Mouse (Mus musculus) limb, embryonic 13.5 days (tissue): ENCODE data around the gene Sos2. TPM values are rescaled to one million over a fixed set of nuclear protein-coding genes. Genes with fewer than 3 reads are reported as not detected.
"Not testable (repeated sequence)": the region's sequence is repeated elsewhere in the genome, so short reads cannot be mapped to it uniquely, and the experiment has no call there.

Experiments
- ATAC-seq: fragments of 200-750 bp; cut with Nextera tagmentation; 2 replicates; pipeline ENCODE4 v1.8.0; 2017; ENCODE audit warnings: low read depth, moderate number of reproducible peaks, moderate TSS enrichment; ENCODE audit not compliant: low FRiP score
- H3K27ac ChIP-seq: fragments of 300-500 bp; sonication (generic); 2 replicates; pipeline ENCODE4 v1.5.1; 2015; ENCODE audit warnings: inconsistent platforms, mild to moderate bottlenecking, moderate library complexity
- H3K27me3 ChIP-seq: fragments of 300-500 bp; sonication (generic); 2 replicates; pipeline ENCODE4 v1.6.1; 2015; ENCODE audit warnings: mild to moderate bottlenecking, inconsistent platforms
- H3K36me3 ChIP-seq: fragments of 300-500 bp; sonication (generic); 2 replicates; pipeline ENCODE4 v1.6.1; 2015; ENCODE audit warnings: inconsistent platforms, mild to moderate bottlenecking, moderate library complexity
- H3K4me1 ChIP-seq: fragments of 300-500 bp; sonication (generic); 2 replicates; pipeline ENCODE4 v1.6.1; 2015; ENCODE audit warnings: inconsistent platforms
- H3K4me2 ChIP-seq: fragments of 300-500 bp; sonication (generic); replicated peaks from 2 replicates; pipeline ENCODE4 v1.6.1; 2015; ENCODE audit warnings: inconsistent platforms, mild to moderate bottlenecking, moderate library complexity
- H3K4me3 ChIP-seq: fragments of 300-500 bp; sonication (generic); 2 replicates; pipeline ENCODE4 v1.5.1; 2015; ENCODE audit warnings: moderate library complexity, mild to moderate bottlenecking, inconsistent platforms
- H3K9ac ChIP-seq: fragments of 300-500 bp; sonication (generic); 2 replicates; pipeline ENCODE4 v1.6.1; 2015; ENCODE audit warnings: mild to moderate bottlenecking, inconsistent platforms
- H3K9me3 ChIP-seq: fragments of 300-500 bp; sonication (generic); 2 replicates; pipeline ENCODE4 v1.6.1; 2016; ENCODE audit warnings: inconsistent platforms
- WGBS: fragments of 180-500 bp; shearing (Covaris S2); methylation state at CpG from one replicate; pipeline ENCODE4 v1.1.7; 2015; 5-methylcytosine and 5-hydroxymethylcytosine counted together
- polyA plus RNA-seq: library from polyadenylated mRNA; unstranded; fragments of >200 nt; fragmentation: Nextera tagmentation; extraction: Ambion mirVana; gene quantifications from 2 replicates; pipeline ENCODE4 v1.2.1, GENCODE M21; 2015

The Sos2 gene
- polyA plus RNA-seq, 1 experiment from 2014 or later: 11.3 TPM

DNA sequence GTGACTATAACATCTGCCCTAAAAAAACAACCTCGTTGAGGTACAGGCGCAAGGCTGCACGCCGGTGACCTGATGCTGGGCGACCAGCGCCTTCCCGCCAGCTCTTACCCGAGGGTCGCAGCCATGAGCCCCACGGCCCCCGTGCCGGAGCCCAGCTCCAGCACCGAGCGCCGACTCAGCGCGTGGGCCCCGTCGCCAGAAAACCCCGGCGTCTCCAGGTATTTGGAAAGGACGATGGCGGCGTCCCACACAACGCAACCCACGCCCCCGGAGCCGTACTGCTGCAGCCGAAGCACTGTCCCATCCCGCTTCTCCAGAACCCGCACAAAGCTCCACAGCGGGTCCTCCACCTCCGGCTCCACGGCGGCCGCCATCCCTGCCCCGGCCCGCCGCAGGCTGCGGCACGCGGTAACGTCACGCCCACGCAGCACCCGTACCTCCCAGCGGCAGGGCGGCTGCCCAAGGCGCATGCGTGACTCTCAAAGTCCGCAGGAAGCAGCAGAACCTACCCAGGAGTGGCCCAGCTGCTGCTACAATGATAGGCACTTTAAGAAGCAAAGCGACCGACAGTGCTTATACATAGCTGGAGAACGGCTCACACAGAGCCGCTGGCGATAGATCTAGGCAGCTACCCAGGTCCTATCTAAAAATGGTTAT is 98.9 kb downstream of the Sos2 start, which contains the start of gene Vcpkmt:
Gene Vcpkmt (minus strand): TSS at position 416 of the 657 bp plus-strand sequence.
- H3K36me3 ChIP-seq: peaks cover 53% of the 10 kb centered on the region
- ATAC-seq: peak; percentile 97
- peaks cover 13% of the 10 kb centered on the region for H3K4me1 ChIP-seq
- H3K27ac ChIP-seq: peak within 1 kb of the TSS; percentile 72; the same call in 1 of the 2 replicates
- no peaks in the 10 kb centered on the region for H3K27me3 ChIP-seq
- no peaks in the 10 kb centered on the region for H3K9me3 ChIP-seq
- H3K4me2 ChIP-seq: peak within 1 kb of the TSS; percentile 76
- under 1% methylated on average over 56 of the region's 56 CpGs for WGBS
- H3K4me3 ChIP-seq: peak within 1 kb of the TSS; percentile 83
- peak within 1 kb of the TSS; percentile 90 for H3K9ac ChIP-seq

DNA sequence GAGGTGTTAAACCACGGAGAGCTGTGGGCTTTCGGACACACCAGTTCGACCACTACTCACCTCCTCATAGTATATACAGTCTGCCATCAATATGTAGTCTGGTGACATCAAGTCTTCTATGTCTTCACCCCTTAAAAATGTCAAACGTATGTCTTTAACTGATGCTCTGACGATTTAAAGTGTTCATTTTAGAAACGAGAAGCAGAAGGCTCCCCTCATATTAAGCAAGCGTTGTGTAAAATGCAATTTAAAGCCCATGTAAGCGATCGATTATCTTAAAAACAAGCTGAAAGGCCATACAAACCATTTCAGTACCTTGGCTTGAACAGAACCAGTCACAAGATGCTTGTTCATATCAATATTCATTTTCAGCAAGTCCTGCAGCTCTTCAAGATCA is 99.4 kb downstream of the Sos2 start:
- H3K27me3 ChIP-seq: no peaks in the 10 kb centered on the region
- H3K4me1 ChIP-seq: peaks cover 13% of the 10 kb centered on the region
- H3K36me3 ChIP-seq: peaks cover 55% of the 10 kb centered on the region
- no peaks in the 10 kb centered on the region for H3K9me3 ChIP-seq
- H3K27ac ChIP-seq: peak overlapping the region; percentile 72; the same call in 1 of the 2 replicates
- peak overlapping the region; percentile 83 for H3K4me3 ChIP-seq
- peak overlapping the region; percentile 76 for H3K4me2 ChIP-seq
- 20% methylated on average over 9 of the region's 9 CpGs for WGBS
- ATAC-seq: no peak
- H3K9ac ChIP-seq: peak overlapping the region; percentile 90

DNA sequence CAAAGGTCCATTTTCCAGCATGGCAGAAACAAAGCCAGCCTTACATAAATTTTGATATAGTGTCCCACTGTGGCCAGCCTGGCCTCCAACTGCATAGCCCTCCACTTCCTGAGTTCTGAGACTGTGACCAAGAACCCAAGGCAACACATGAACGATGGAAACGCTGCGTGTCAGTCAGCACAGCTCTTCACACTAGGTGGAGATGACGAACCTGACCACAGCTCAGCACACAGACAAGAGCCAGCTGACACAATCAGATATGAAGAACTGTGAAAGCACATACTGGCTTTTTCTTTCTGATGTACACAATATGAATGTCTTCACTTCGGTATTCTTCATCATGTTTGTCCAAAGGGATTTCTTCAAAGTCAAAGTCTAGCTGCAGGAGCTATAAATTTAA is 102.0 kb downstream of the Sos2 start:
- no peak overlapping the region for H3K27ac ChIP-seq
- H3K4me1 ChIP-seq: peaks cover 13% of the 10 kb centered on the region
- H3K4me2 ChIP-seq: no peak overlapping the region
- ATAC-seq: no peak
- 92% methylated on average over 5 of the region's 5 CpGs for WGBS
- peaks cover 46% of the 10 kb centered on the region for H3K36me3 ChIP-seq
- no peak overlapping the region for H3K9ac ChIP-seq
- no peaks in the 10 kb centered on the region for H3K27me3 ChIP-seq
- H3K9me3 ChIP-seq: no peaks in the 10 kb centered on the region
- H3K4me3 ChIP-seq: no peak overlapping the region

DNA sequence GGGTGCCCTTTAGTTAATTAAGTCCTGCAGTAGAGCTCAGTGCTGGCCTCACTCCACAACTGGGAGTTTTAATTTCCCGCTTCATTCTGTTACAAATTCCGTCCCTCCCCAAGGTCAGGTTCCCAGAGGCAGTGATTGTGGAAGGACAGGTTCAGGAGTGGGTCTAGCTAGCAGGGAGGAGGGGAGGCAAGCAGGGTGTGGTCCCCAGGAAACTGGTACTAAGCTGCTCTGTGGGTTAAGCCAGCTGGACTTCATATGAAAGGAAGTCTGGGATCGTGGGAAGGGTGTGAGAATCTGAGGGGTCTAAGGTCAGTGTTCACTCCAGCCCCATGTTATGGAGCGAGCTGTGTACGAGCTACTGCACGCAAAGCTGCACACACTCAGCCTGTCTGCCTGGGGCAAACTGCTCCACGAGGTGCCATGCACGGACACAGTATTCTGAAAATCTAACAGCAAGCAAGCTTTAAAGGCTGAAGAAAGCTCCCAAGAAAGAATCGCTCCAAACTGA is 105.5 kb downstream of the Sos2 start:
- Histone ChIP-seq H3K27me3 (no peaks in the 10 kb centered on the region), H3K27ac (no peak overlapping the region), H3K4me2 (no peak overlapping the region), H3K4me1 (peaks cover 15% of the 10 kb centered on the region), H3K4me3 (no peak overlapping the region), H3K36me3 (peaks cover 42% of the 10 kb centered on the region), H3K9ac (no peak overlapping the region), H3K9me3 (no peaks in the 10 kb centered on the region)
- WGBS: 77% methylated on average over 9 of the region's 9 CpGs
- no peak for ATAC-seq

DNA sequence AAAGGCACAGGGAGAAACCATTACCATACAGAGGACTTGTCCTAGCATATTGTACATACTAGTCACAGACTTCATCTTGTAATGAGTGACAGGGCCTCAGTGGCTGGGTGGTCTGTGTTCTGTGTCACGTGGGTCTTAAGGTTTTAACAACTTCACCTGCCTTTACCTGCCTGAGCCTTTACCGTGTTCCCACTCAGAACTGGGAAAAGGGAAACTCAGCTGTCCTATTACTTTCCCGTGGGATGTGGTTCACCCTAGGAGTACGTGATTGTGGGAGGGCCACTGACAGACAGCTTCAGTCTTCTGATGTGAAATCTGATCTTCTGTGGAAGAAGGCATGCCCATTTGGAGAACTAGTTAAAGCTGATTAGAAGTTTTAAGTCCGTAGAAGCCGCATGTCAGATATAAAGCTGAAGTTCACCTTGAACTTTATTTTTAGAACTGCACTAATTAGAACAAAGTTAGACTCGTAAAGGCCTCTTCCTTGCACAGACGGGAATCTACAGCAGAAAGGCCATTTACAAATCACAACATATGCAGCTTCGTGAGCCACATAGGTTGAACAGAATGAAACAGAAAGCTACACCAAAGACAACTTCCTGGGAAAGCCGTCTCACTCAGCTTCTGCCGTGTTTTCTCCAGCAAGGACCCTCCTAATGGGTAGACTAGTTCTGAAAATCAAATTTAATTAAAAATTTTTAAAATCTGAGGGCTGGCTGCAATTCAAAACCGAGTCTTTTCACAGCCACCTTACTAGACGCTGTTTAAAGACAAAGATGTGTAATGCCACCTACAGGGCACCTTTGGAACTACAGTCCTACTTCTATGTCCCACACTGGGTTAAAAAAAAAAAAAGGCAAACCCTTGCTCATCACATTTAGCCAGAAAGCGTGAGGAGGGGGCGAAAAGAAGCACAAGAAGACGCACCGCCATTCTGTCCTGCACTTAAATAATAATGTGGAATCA is 107.5 kb downstream of the Sos2 start:
- peaks cover 32% of the 10 kb centered on the region for H3K36me3 ChIP-seq
- ATAC-seq: peak; percentile 81; the same call in 1 of the 2 replicates
- H3K4me2 ChIP-seq: peak overlapping the region; percentile 57
- H3K9ac ChIP-seq: 0 out of 2 replicates have a peak overlapping the region, but pooled peaks have one; percentile 48
- peaks cover 10% of the 10 kb centered on the region for H3K4me1 ChIP-seq
- H3K27me3 ChIP-seq: no peaks in the 10 kb centered on the region
- 17% methylated on average over 17 of the region's 17 CpGs for WGBS
- peak overlapping the region; percentile 34 for H3K4me3 ChIP-seq
- H3K9me3 ChIP-seq: no peaks in the 10 kb centered on the region
- peak overlapping the region; percentile 61; the same call in 1 of the 2 replicates for H3K27ac ChIP-seq

DNA sequence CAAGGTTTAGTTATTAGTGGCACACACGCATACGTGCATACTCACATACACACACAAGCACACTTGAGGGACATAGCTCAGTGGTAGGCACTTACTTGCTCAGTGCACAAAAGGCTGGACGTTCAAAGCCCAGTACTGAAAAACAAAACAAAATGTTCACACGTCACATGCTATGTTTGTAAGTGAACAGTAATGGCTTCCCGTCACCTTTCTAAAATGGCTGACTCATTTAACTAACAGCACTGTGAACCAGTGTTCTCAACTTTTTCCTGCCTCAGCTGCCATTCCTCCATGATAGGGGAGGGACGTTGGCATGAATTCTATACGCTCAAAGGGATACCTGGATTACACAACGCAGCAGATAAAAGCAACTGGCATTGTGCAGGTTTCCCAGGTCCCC is 108.4 kb downstream of the Sos2 start:
- Histone ChIP-seq H3K36me3 (peaks cover 22% of the 10 kb centered on the region), H3K9me3 (no peaks in the 10 kb centered on the region), H3K4me3 (no peak overlapping the region), H3K4me2 (no peak overlapping the region), H3K27ac (no peak overlapping the region), H3K9ac (no peak overlapping the region), H3K4me1 (peaks cover 10% of the 10 kb centered on the region), H3K27me3 (no peaks in the 10 kb centered on the region)
- no peak for ATAC-seq
- WGBS: 93% methylated on average over 8 of the region's 8 CpGs

DNA sequence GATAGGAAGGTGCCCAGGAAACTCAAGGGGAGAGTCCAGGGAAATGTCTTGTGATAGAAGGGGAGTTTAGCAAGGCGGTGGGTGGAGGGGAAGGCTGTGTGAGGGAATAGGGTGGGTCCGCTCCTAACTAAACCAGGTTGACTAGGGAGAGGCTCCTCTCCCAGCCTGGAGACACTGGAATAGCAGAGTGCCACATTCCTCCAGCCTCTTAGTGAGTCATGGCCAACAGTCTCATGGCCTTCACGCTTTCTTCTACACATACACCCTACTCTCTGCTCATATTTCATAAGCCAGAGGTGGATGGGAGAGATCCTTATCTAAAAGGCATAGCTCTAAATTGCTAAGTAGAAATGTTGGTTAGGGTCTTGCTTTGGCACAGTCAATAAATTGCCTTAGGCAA is 111.7 kb downstream of the Sos2 start:
- Histone ChIP-seq H3K9ac (no peak overlapping the region), H3K27me3 (no peaks in the 10 kb centered on the region), H3K27ac (no peak overlapping the region), H3K36me3 (no peaks in the 10 kb centered on the region), H3K4me1 (peaks cover 10% of the 10 kb centered on the region), H3K4me3 (no peak overlapping the region), H3K9me3 (no peaks in the 10 kb centered on the region), H3K4me2 (no peak overlapping the region)
- ATAC-seq: no peak
- 94% methylated on average over 3 of the region's 3 CpGs for WGBS

DNA sequence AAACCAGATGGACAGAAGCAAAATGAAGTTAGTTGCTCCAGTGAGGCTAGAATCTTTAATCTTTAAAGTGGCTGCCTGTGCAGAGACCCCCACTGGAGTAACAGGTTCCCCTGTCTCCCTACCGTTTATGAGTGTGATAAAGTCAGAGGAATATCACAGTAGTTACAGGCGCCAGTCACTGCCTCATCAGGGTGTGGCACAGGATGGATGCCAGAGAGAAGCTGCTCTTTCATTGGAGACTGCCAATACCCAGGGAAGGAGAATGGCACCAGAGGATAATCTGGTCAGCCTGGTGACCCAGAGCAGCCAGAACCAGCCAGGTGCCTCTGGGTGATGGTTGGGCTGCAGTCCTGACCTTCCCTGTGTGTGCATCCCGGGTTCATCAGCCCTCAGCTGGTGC is 113.4 kb downstream of the Sos2 start:
- no peak overlapping the region for H3K27ac ChIP-seq
- H3K9ac ChIP-seq: no peak overlapping the region
- no peaks in the 10 kb centered on the region for H3K36me3 ChIP-seq
- H3K27me3 ChIP-seq: no peaks in the 10 kb centered on the region
- no peaks in the 10 kb centered on the region for H3K9me3 ChIP-seq
- H3K4me2 ChIP-seq: no peak overlapping the region
- no peaks in the 10 kb centered on the region for H3K4me1 ChIP-seq
- WGBS: 68% methylated on average over 3 of the region's 3 CpGs
- no peak for ATAC-seq
- no peak overlapping the region for H3K4me3 ChIP-seq

DNA sequence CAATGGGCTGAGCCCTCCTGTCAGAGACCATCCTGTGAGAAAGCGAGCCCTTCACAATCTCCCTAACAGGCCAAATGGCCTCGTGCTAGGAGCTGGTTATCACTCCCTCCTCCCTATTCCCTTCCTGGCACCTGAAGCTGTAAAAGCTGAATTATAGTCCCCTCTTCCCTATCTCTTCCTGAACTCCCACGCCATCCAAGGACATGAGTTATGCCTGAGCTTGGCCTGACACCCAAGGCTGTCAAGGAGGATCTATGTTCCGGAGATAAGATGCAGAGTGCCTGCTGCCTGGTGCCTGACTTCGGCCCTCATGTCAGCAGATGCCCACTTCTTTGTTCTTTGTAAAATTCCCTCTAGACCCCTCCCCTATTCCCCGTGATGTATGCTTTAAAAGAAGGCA is 120.6 kb downstream of the Sos2 start:
- WGBS: 77% methylated on average over 6 of the region's 6 CpGs
- H3K4me3 ChIP-seq, H3K27ac ChIP-seq, H3K9ac ChIP-seq, H3K4me1 ChIP-seq, H3K36me3 ChIP-seq, H3K27me3 ChIP-seq, H3K4me2 ChIP-seq, H3K9me3 ChIP-seq, ATAC-seq: not testable (repeated sequence)

DNA sequence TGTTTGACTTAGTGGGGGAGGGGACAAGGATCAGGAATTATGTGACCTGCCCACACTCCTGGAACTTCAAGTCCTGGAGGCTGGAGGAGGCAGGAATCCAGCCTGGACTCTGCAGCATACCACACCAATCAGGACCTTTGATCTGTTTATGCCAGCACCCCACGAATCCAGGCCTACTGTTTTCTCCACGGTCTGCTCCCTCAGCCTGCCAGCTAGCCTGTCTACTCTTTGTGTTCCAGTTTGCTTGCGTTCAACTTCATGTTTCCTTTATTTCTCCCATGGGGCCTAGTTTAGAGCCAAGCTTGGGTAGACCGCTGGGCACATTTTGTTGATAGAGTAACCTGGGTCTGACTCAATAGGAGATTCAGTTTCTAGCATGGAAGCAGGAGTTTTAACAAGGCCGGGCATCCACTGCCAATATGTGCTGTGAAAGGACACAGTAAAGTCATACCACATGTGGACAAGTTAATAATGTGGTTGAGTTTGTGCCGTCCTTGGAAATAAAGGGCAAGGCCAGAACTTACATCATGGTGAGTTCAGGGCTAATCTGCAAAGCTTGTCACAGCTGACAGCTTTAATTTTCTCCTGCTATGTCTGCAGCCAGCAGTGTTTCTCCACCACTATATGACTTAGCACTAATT is 125.3 kb downstream of the Sos2 start:
- no peak overlapping the region for H3K4me3 ChIP-seq
- peak; percentile 67 for ATAC-seq
- H3K4me1 ChIP-seq: peaks cover 13% of the 10 kb centered on the region
- H3K36me3 ChIP-seq: no peaks in the 10 kb centered on the region
- H3K4me2 ChIP-seq: no peak overlapping the region; the same call in 1 of the 2 replicates
- H3K9ac ChIP-seq: no peak overlapping the region
- H3K27me3 ChIP-seq: no peaks in the 10 kb centered on the region
- WGBS: 20% methylated on average over 6 of the region's 6 CpGs
- H3K9me3 ChIP-seq: 0 out of 2 replicates have a peak, but pooled peaks cover 7% of the 10 kb centered on the region
- peak overlapping the region; percentile 78 for H3K27ac ChIP-seq

DNA sequence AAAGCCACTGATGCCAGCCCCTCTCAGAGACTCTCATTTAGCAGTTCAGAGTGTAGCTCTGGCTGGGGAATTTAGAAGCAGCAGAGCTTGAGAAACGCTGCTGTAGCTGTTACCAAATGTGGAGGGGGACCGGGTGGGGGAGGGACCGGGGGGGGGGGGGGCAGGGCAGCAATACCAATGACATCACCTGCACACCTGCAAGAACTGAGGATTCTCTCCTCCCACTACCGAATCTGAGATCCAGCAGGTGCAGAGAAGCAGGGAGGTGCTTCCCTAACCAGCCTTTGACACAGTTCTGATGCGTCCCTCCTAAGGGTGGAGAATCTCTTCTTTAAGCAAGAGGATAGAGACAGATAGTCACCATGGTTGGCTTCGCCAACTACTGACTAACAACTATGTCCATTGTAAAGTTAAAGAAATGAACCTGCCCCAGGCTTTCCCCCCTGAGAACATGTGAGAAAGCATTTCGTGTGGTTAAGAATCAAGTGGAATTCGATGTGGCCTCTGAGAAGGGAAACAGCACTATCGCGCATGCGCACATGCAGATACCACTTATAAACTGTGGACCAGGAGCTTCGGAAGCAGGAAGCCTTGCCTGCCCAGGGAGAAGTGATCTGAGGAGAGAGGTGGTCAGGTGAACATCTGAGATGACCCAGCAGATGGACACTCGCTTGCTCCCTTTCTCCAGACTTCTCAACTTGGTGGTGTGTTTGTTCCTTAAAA is 136.0 kb downstream of the Sos2 start:
- H3K9ac ChIP-seq: no peak overlapping the region
- no peaks in the 10 kb centered on the region for H3K36me3 ChIP-seq
- H3K27me3 ChIP-seq: no peaks in the 10 kb centered on the region
- 71% methylated on average over 13 of the region's 13 CpGs for WGBS
- H3K4me1 ChIP-seq: peaks cover 9% of the 10 kb centered on the region; the same call in 1 of the 2 replicates
- no peak overlapping the region for H3K4me3 ChIP-seq
- H3K9me3 ChIP-seq: no peaks in the 10 kb centered on the region
- ATAC-seq: no peak
- no peak overlapping the region for H3K4me2 ChIP-seq
- no peak overlapping the region for H3K27ac ChIP-seq
